Mouse (Mus musculus): ENCODE data around the gene Gm20747.
"Not testable (repeated sequence)": the region's sequence is repeated elsewhere in the genome, so short reads cannot be mapped to it uniquely, and the experiment has no call there.

Gene Gm20747

GRCm38 (mm10) chrY:53418191-53418590 lies at the start of gene Gm20747:
Gene Gm20747 (minus strand): TSS chrY:53418291.
- not testable (repeated sequence) for DNase-seq
